Mouse (Mus musculus) ES-E14 (cell line): Measurements from ENCODE around the gene Atxn1.

ENCODE experiments used
- HCFC1 ChIP-seq: IDR thresholded peaks from 2 replicates; pipeline ENCODE4 v1.6.1; 2012; ENCODE audit warnings: low read length, inconsistent platforms, borderline replicate concordance; ENCODE audit not compliant: insufficient read depth
- ZC3H11A ChIP-seq: IDR thresholded peaks from 2 replicates; pipeline ENCODE4 v1.6.1; 2012; ENCODE audit warnings: low read depth, mild to moderate bottlenecking, inconsistent platforms, low read length, borderline replicate concordance
- ZNF384 ChIP-seq: IDR thresholded peaks from 2 replicates; pipeline ENCODE4 v1.6.1; 2012; ENCODE audit warnings: low read depth, low read length, inconsistent platforms

DNA sequence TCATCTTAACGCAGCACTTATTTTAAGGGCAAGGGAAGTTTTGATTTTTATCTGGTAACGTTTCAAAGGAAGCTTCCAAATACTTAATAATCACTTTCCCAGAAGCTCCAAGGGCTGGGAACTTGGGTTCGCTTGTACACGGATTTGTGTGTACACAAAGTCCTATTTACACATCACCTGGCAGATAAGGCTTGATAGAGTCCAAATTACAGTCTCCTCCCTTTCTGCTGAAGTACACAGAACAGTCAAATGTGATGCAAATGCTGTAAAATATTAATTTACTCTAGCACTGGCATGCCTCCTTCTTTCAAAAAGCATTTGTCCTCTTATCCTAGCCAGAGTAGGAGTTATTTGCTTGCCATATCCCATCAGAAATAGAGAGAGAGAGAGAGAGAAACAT, 6.5 kb downstream of the Atxn1 start:
- TF ChIP-seq HCFC1 (no peak), ZNF384 (no peak), ZC3H11A (no peak)
